Mouse (Mus musculus): ENCODE measurements at regions not wholly inside any gene's neighbourhood (a gene's known extent, or its start where the extent isn't known, plus 50 kb on each side); places are given as distances from the start of the nearest gene placed in this dataset.

GRCm38 (mm10) chr13:90212390-90212789, 123.0 kb upstream of the Xrcc4 start:
- Histone ChIP-seq H3K4me1 (ENCODE audit: control insufficient read depth, insufficient read depth, low read length) (no peaks in the 10 kb centered on the region), H3K4me3 (replicated peaks; ENCODE audit: insufficient read depth, low read depth, low read length) (no peak overlapping the region), H3K27me3 (ENCODE audit: control insufficient read depth, insufficient read depth, low read length) (no peaks in the 10 kb centered on the region; the same call in 1 of the 2 replicates), H3K27ac (ENCODE audit: insufficient read depth, low read length) (no peak overlapping the region)
- no peak for DNase-seq
- TF ChIP-seq CTCF (IDR thresholded peaks at IDR 0.05; ENCODE audit: borderline replicate concordance, insufficient read depth, low read depth, low read length) (no peak), POLR2A (IDR thresholded peaks at IDR 0.05; ENCODE audit: borderline replicate concordance, insufficient read depth, low read length) (no peak)

GRCm38 (mm10) chr13:90207875-90208274, 118.5 kb upstream of the Xrcc4 start:
- no peak for TF ChIP-seq CTCF (IDR thresholded peaks at IDR 0.05; ENCODE audit: borderline replicate concordance, insufficient read depth, low read depth, low read length)
- no peak for TF ChIP-seq POLR2A (IDR thresholded peaks at IDR 0.05; ENCODE audit: borderline replicate concordance, insufficient read depth, low read length)
- DNase-seq = no peak

More at GRCm38 (mm10) chr13:90207875-90208274, 118.5 kb upstream of the Xrcc4 start:
- no peak overlapping the region for H3K27ac ChIP-seq (ENCODE audit: insufficient read depth, low read length)
- no peaks in the 10 kb centered on the region; the same call in 1 of the 2 replicates for H3K27me3 ChIP-seq (ENCODE audit: control insufficient read depth, insufficient read depth, low read length)
- no peak overlapping the region for H3K4me3 ChIP-seq (replicated peaks; ENCODE audit: insufficient read depth, low read depth, low read length)
- no peaks in the 10 kb centered on the region for H3K4me1 ChIP-seq (ENCODE audit: control insufficient read depth, insufficient read depth, low read length)
